Mouse (Mus musculus): Measurements from ENCODE around the gene Ypel2. TPM values are rescaled to one million over a fixed set of nuclear protein-coding genes. Genes with fewer than 3 reads are reported as not detected.

Ypel2 gene
- total and polyA plus RNA-seq, 3 experiments = 0.23 to 0.52 TPM; not detected in 1

GRCm38 (mm10) chr11:86923654-86924053 lies 69.9 kb downstream of the Ypel2 start:
- Histone ChIP-seq H3K4me3 (ENCODE audit: control insufficient read depth in 1 of 2, insufficient read depth in 1 of 2, low read depth in 2 of 2, low read length in 2 of 2) (no peak overlapping the region), H3K9me3 (replicated peaks; ENCODE audit: insufficient read depth, low read length) (no peaks in the 10 kb centered on the region), H3K4me1 (ENCODE audit: control insufficient read depth in 1 of 2, insufficient read depth in 2 of 2, low read length in 2 of 2) (no peaks in the 10 kb centered on the region), H3K27ac (ENCODE audit: control insufficient read depth, low read depth, low read length) (no peak overlapping the region), H3K9ac (ENCODE audit: control insufficient read depth, low read depth, low read length, poor library complexity, severe bottlenecking) (no peak overlapping the region), H3K79me2 (ENCODE audit: control insufficient read depth, insufficient read depth, low read length, poor library complexity) (no peaks in the 10 kb centered on the region), H3K27me3 (ENCODE audit: control insufficient read depth in 1 of 2, insufficient read depth in 2 of 2, low read length in 2 of 2) (peaks cover 6% of the 10 kb centered on the region in 2 experiments), H3K36me3 (ENCODE audit: control insufficient read depth in 1 of 2, insufficient read depth in 2 of 2, low read length in 2 of 2) (no peaks in the 10 kb centered on the region)
- no peak for TF ChIP-seq MYC (IDR thresholded peaks at IDR 0.05; ENCODE audit: low read depth, low read length)
- TF ChIP-seq NELFE (IDR thresholded peaks at IDR 0.05; ENCODE audit: low read depth, low read length) = no peak
- TF ChIP-seq RCOR1 (IDR thresholded peaks at IDR 0.05; ENCODE audit: low read depth, low read length) = no peak
- TF ChIP-seq USF2 (IDR thresholded peaks at IDR 0.05; ENCODE audit: borderline replicate concordance in 1 of 2, insufficient read depth in 1 of 2, low read depth in 1 of 2, low read length in 2 of 2) = no peak
- TF ChIP-seq GATA1 (IDR thresholded peaks at IDR 0.05; ENCODE audit: low read depth, low read length) = no peak
- no peak for TF ChIP-seq SMC3 (IDR thresholded peaks at IDR 0.05; ENCODE audit: low read depth, low read length)
- no peak for TF ChIP-seq UBTF (IDR thresholded peaks at IDR 0.05; ENCODE audit: borderline replicate concordance, insufficient read depth, low read depth, low read length)
- TF ChIP-seq MYB (IDR thresholded peaks at IDR 0.05; ENCODE audit: low read depth, low read length) = no peak
- TF ChIP-seq TCF12 (IDR thresholded peaks at IDR 0.05; ENCODE audit: low read depth, low read length) = no peak
- no peak for TF ChIP-seq ZNF384 (IDR thresholded peaks at IDR 0.05; ENCODE audit: low read depth, low read length)
- no peak for TF ChIP-seq HCFC1 (IDR thresholded peaks at IDR 0.05; ENCODE audit: low read depth, low read length)
- TF ChIP-seq ZC3H11A (IDR thresholded peaks at IDR 0.05; ENCODE audit: low read depth, low read length) = no peak
- TF ChIP-seq POLR2AphosphoS2 (IDR thresholded peaks at IDR 0.05; ENCODE audit: low read length) = no peak
- TF ChIP-seq JUND (IDR thresholded peaks at IDR 0.05; ENCODE audit: low read depth, low read length) = no peak
- TF ChIP-seq MEF2A (IDR thresholded peaks at IDR 0.05; ENCODE audit: extremely low read depth, insufficient replicate concordance, low read depth, low read length, poor library complexity, severe bottlenecking) = no peak
- no peak for TF ChIP-seq CHD1 (IDR thresholded peaks at IDR 0.05; ENCODE audit: low read depth, low read length)
- TF ChIP-seq KAT2A (conservative IDR thresholded peaks at IDR 0.05; ENCODE audit: low read depth, low read length) = no peak
- TF ChIP-seq TBP (IDR thresholded peaks at IDR 0.05; ENCODE audit: low read depth, low read length) = no peak
- no peak for TF ChIP-seq MAFK (IDR thresholded peaks at IDR 0.05; ENCODE audit: borderline replicate concordance, low read depth, low read length)
- no peak for TF ChIP-seq POLR2A (IDR thresholded peaks at IDR 0.05; ENCODE audit: control insufficient read depth in 1 of 2, insufficient read depth in 1 of 2, low read depth in 1 of 2, low read length in 2 of 2, poor library complexity in 1 of 2)
- DNase-seq (ENCODE audit: low read depth, low spot score) = no peak

- Histone ChIP-seq H3K27ac (ENCODE audit: control insufficient read depth, low read depth, low read length) (no peak overlapping the region), H3K9ac (ENCODE audit: control insufficient read depth, low read depth, low read length, poor library complexity, severe bottlenecking) (no peak overlapping the region), H3K27me3 (ENCODE audit: control insufficient read depth in 1 of 2, insufficient read depth in 2 of 2, low read length in 2 of 2) (peaks cover 6% of the 10 kb centered on the region in 2 experiments), H3K36me3 (ENCODE audit: control insufficient read depth in 1 of 2, insufficient read depth in 2 of 2, low read length in 2 of 2) (no peaks in the 10 kb centered on the region), H3K4me1 (ENCODE audit: control insufficient read depth in 1 of 2, insufficient read depth in 2 of 2, low read length in 2 of 2) (no peaks in the 10 kb centered on the region), H3K9me3 (replicated peaks; ENCODE audit: insufficient read depth, low read length) (no peaks in the 10 kb centered on the region), H3K79me2 (ENCODE audit: control insufficient read depth, insufficient read depth, low read length, poor library complexity) (no peaks in the 10 kb centered on the region), H3K4me3 (ENCODE audit: control insufficient read depth in 1 of 2, insufficient read depth in 1 of 2, low read depth in 2 of 2, low read length in 2 of 2) (no peak overlapping the region)
- DNase-seq (ENCODE audit: low read depth, low spot score) = no peak
- TF ChIP-seq BHLHE40 (IDR thresholded peaks at IDR 0.05; ENCODE audit: borderline replicate concordance, low read depth, low read length) (no peak), MAX (IDR thresholded peaks at IDR 0.05; ENCODE audit: low read length) (no peak), GATA1 (IDR thresholded peaks at IDR 0.05; ENCODE audit: low read depth, low read length) (no peak), NRF1 (IDR thresholded peaks at IDR 0.05; ENCODE audit: insufficient read depth, low read depth, low read length, poor library complexity, severe bottlenecking) (no peak), SIN3A (IDR thresholded peaks at IDR 0.05; ENCODE audit: low read length) (no peak), CTCF (IDR thresholded peaks at IDR 0.05 in 2 of 3, conservative IDR thresholded peaks at IDR 0.05 in 1 of 3; ENCODE audit: control insufficient read depth in 1 of 3, insufficient read depth in 1 of 3, low read depth in 2 of 3, low read length in 3 of 3, poor library complexity in 1 of 3, severe bottlenecking in 1 of 3) (no peak)
Observed at GRCm38 (mm10) chr11:86922029-86922428, 71.5 kb downstream of the Ypel2 start.
